Mouse (Mus musculus): ENCODE data around the gene Ntan1.
A peak's percentile ranks its signal among the peaks of the same experiment; 100 is the strongest.

GRCm38 (mm10) chr16:13818560-13819393 lies at the start of gene Ntan1:
- TF ChIP-seq POLR2A (IDR thresholded peaks at IDR 0.05; ENCODE audit: borderline replicate concordance, control insufficient read depth, low read depth, low read length): peak; percentile 82; the same call in 1 of the 2 replicates
- no peak for TF ChIP-seq CTCF (IDR thresholded peaks at IDR 0.05; ENCODE audit: control insufficient read depth, insufficient read depth, low read length)

All from bone marrow, adult 2 months (tissue).